Mouse (Mus musculus) hematopoietic stem cell, adult 5-6 weeks (primary cell): Measurements from ENCODE around the gene Cldn4. TPM values are rescaled to one million over a fixed set of nuclear protein-coding genes. Genes with fewer than 3 reads are reported as not detected.
A peak's percentile ranks its signal among the peaks of the same experiment; 100 is the strongest.
"Not testable (repeated sequence)": the region's sequence is repeated elsewhere in the genome, so short reads cannot be mapped to it uniquely, and the experiment has no call there.

Experiments
- ATAC-seq, 2 experiments: fragments of 125-278 bp in 1 of 2; replicated peaks in 1 of 2; 2 replicates each; pipeline ENCODE4 v1.8.0; 2016 to 2017; ENCODE audit warnings: inconsistent platforms in 2 of 2, mild to moderate bottlenecking in 2 of 2, moderate number of reproducible peaks in 2 of 2, low read depth in 1 of 2, moderate TSS enrichment in 1 of 2; ENCODE audit not compliant: low FRiP score in 2 of 2, poor library complexity in 2 of 2, severe bottlenecking in 2 of 2, insufficient read depth in 1 of 2, low TSS enrichment in 1 of 2
- total RNA-seq: library from RNA; stranded (forward); fragments of 172-1452, 232-1000 nt; gene quantifications from 2 replicates; pipeline ENCODE4 v1.2.3, GENCODE M21; 2017

The Cldn4 gene
- total RNA-seq, 1 experiment from 2014 or later, result not detected

DNA sequence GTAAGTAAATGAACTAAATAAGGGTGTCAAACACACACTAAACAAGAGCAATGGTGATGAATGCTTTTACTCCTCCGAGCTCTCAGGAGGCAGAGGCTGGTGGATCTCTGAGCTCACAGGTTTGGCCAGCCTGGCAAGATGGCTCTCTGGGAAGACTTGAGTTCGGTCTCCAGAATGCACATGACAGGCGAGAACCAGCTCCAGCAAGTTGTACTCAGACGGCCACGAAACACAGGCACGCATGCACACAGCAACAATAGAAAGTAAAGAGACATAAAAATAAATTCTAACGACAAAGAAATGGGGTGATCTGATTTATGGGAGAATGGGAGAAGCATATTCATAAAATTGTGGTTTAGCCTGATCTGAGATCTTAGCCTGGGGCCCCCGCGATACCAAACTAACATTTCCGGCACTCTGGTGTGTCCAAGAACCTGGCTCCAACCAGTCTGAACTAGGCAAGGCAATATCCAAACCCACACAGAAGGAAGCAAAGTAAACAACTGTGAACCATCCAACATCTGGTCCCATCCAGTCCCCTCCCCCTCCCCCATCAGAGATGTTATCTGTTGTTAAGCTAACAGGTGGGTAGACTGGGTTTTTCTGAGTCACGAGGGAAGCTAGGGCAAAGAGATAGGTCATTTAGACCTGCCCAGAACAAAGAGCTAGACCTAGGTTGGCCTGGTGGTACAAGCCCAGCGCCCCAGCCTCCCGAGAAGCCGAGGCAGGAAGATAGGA is 5.1 kb downstream of the Cldn4 start:
- no peak for ATAC-seq

GRCm38 (mm10) chr5:134939554-134939953 is 7.2 kb downstream of the Cldn4 start:
- ATAC-seq, result not testable (repeated sequence)

- no peak for ATAC-seq
Measured at GRCm38 (mm10) chr5:134939069-134939468, 7.7 kb downstream of the Cldn4 start.

DNA sequence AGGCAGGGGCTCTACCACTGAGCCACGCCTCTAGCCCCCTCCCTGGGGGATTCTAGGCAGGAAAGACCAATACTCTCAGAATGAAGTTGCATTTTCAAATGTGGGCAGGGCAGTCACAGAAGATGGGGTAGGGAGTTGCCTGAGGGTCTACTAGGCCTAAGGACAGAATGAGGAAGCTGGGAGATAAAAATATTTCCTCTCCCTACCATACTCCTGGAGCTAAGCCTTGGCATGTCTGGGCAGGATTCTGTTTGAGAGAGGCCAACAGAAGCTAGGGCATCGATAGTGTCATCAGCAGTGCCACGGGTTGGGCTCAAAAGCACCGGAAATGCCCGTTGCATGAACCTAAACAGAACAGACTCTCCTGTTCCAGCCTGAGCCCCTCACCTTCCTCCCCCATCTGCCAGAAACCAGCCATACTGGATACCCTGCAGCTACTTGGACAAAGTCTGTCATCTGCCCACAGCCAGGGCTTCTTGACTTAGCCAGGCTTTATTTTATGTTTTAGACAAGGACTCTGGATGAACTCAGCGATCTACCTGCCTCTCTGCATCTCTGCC is 10.0 kb downstream of the Cldn4 start:
- ATAC-seq, result no peak

DNA sequence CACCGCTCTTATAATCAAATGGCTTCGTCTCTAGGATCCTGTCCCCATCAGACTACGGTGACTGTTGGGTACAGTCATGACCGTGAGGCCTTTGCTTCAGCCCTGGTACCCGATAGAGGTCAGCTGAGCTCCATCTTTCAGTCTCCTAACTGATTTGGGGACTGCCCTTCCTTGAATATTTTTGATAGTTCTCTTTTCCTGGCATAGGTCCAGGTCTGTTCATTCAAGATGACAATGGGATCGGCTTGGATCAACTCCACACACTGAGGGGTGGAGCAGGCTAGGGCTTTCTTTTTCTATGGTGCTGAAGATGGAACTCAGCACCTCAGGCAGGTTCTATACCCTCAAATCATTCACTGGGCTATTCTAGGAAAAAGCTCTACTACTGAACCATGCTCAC is 10.7 kb downstream of the Cldn4 start:
- no peak for ATAC-seq

DNA sequence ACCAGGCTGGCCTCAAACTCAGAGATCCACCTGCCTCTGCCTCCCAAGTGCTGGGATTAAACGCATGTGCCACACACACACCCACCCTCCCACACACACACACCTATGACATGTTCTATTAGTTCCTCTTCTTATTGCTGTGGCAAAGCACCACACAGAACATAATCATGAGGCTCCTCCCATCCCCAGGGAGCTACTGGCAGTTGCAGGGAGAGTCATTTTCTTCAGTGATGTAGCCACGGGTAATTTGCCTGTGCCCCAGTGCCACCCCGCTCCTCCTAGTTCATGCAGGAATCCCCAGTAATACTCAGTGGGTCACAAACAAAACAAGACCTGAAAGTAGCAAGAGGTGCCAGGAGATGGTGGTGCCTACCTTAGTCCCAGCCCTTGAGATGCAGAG is 12.1 kb downstream of the Cldn4 start:
- ATAC-seq, result no peak

DNA sequence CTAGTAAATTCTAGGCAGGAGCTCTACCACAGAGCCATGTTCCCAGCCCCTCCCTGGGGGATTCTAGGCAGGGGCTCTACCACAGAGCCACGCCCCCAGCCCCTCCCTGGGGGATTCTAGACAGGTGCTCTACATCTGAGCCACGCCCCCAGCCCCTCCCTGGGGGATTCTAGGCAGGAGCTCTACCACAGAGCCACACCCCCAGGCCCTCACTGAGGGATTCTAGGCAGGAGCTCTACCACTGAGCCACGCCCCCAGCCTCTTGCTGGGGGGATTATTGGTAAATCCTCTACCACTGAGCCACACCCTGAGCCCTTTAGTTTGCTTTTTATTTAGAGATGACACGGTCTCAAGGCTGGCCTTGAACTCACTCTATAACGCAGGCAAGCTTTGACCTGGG is 13.0 kb downstream of the Cldn4 start:
- ATAC-seq, result not testable (repeated sequence)

GRCm38 (mm10) chr5:134933281-134933680 is 13.5 kb downstream of the Cldn4 start:
- ATAC-seq, result no peak

GRCm38 (mm10) chr5:134932903-134933276 is 13.8 kb downstream of the Cldn4 start:
- peak; percentile 59 to 60 for ATAC-seq

- peak; percentile 94 to 98 for ATAC-seq
Measured at GRCm38 (mm10) chr5:134932179-134932902, 14.4 kb downstream of the Cldn4 start, which contains the start of gene Mettl27. Gene Mettl27 (plus strand): TSS chr5:134932368.

GRCm38 (mm10) chr5:134929988-134930387 is 16.7 kb downstream of the Cldn4 start:
- ATAC-seq, result no peak

DNA sequence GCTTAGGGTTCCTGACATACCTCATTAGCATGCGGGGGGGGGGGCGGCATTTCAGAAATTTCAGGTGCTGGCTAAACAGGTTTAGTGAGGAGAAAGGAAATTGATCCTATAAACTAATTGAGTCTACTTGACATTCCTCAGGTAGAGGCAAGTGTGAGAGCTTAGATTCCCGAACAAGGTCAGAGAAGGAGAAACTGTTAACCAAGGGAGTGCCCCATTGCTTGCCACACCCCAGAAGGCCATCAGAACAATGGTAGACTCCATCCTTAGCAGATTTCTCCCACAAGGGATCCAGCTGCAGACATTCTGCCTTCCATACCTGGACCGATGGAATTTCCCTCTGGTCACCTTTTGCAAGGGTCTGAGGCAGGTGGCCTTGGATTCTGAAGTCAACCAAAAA is 20.0 kb downstream of the Cldn4 start:
- ATAC-seq, result no peak

- ATAC-seq, result no peak
Measured at GRCm38 (mm10) chr5:134923141-134923540, 23.6 kb downstream of the Cldn4 start.

DNA sequence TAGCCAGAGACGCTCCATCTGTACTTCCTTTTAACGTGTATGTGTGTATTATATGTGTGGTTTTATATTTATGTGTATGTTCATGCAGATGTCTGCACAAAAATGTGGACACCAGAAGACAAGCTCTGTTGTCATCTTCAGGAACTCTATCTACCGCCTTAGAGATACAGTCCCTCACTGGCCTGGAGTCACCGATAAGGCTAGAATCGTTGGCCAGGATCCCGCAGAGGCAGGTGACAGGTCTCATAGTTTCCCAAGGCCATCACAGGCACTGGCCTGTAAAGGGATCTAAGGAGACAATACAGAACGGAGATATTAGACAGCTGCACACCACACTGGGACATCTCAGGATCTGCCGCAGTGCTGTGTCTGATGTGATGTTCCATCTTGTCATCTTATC is 25.6 kb downstream of the Cldn4 start:
- ATAC-seq, result no peak; a peak in 1 of 4 replicates

GRCm38 (mm10) chr5:134920106-134920687 is 26.5 kb downstream of the Cldn4 start:
- ATAC-seq, result no peak

- peak in 1 of 2 experiments; percentile 44; a peak in 1 of 4 replicates for ATAC-seq
Measured at GRCm38 (mm10) chr5:134919097-134919496, 27.6 kb downstream of the Cldn4 start.

GRCm38 (mm10) chr5:134918071-134918832 is 28.5 kb downstream of the Cldn4 start:
- peak; percentile 35 to 57 for ATAC-seq
